Mouse (Mus musculus) G1E (cell line): Measurements from ENCODE around the gene Btd. TPM values are rescaled to one million over a fixed set of nuclear protein-coding genes. Genes with fewer than 3 reads are reported as not detected.

ENCODE experiments used
- ATAC-seq: 2 replicates; pipeline ENCODE4 v1.8.0; 2016; ENCODE audit warnings: mild to moderate bottlenecking; ENCODE audit not compliant: insufficient number of reproducible peaks, poor library complexity, low FRiP score, severe bottlenecking; ENCODE audit errors: extremely low read depth
- DNase-seq: peaks from one replicate; pipeline ENCODE4 v3.0.0; 2012; ENCODE audit warnings: low spot score
- H3K27me3 ChIP-seq: 2 replicates; pipeline ENCODE4 v1.6.1; 2012; ENCODE audit warnings: mild to moderate bottlenecking, low read length, inconsistent platforms; ENCODE audit not compliant: insufficient read depth
- H3K36me3 ChIP-seq: replicated peaks from 2 replicates; pipeline ENCODE3; 2012; ENCODE audit warnings: mild to moderate bottlenecking, inconsistent platforms
- H3K4me1 ChIP-seq: 2 replicates; pipeline ENCODE4 v1.6.1; 2012; ENCODE audit warnings: low read depth, low read length, inconsistent platforms, mixed read lengths; ENCODE audit not compliant: insufficient read depth
- H3K4me3 ChIP-seq: 2 replicates; pipeline ENCODE4 v1.5.1; 2012; ENCODE audit warnings: low read depth, mild to moderate bottlenecking, inconsistent platforms, low read length, moderate library complexity, mixed read lengths
- H3K9me3 ChIP-seq: replicated peaks from 2 replicates; pipeline ENCODE4 v1.6.1; 2012; ENCODE audit warnings: inconsistent platforms
- CTCF ChIP-seq: IDR thresholded peaks from 2 replicates; pipeline ENCODE4 v1.5.1; 2012; ENCODE audit warnings: low read depth, low read length, inconsistent platforms, mixed read lengths
- GATA1 ChIP-seq: IDR thresholded peaks from 2 replicates; pipeline ENCODE4 v1.6.1; 2012; ENCODE audit warnings: borderline replicate concordance, low read length, inconsistent platforms, mixed read lengths
- GATA2 ChIP-seq: IDR thresholded peaks from 2 replicates; pipeline ENCODE4 v1.6.1; 2012; ENCODE audit warnings: low read depth, low read length, inconsistent platforms, borderline replicate concordance
- POLR2AphosphoS5 ChIP-seq: IDR thresholded peaks from 2 replicates; pipeline ENCODE4 v1.6.1; 2012; ENCODE audit warnings: low read depth, low read length, inconsistent platforms; ENCODE audit not compliant: insufficient replicate concordance
- TAL1 ChIP-seq: conservative IDR thresholded peaks from 2 replicates; pipeline ENCODE4 v1.6.1; 2012; ENCODE audit warnings: low read depth, low read length, inconsistent platforms, mixed read lengths
- polyA plus RNA-seq: library from polyadenylated mRNA; stranded (reverse); fragments of >175 nt; gene quantifications from 2 replicates; pipeline ENCODE4 v1.2.3, GENCODE M21; 2012
- total RNA-seq, 2 experiments: library from RNA; stranded (forward) in 1 of 2; stranded (reverse) in 1 of 2; fragments of 200-1000 nt in 1 of 2; fragments of >200 nt in 1 of 2; fragmentation: Nextera tagmentation in 1 of 2; gene quantifications; 2 replicates each; pipeline ENCODE4 v1.2.3; 2014 to 2017

Gene Btd
- total and polyA plus RNA-seq, 3 experiments, result 4.2 to 17.1 (median 14.7) TPM

DNA sequence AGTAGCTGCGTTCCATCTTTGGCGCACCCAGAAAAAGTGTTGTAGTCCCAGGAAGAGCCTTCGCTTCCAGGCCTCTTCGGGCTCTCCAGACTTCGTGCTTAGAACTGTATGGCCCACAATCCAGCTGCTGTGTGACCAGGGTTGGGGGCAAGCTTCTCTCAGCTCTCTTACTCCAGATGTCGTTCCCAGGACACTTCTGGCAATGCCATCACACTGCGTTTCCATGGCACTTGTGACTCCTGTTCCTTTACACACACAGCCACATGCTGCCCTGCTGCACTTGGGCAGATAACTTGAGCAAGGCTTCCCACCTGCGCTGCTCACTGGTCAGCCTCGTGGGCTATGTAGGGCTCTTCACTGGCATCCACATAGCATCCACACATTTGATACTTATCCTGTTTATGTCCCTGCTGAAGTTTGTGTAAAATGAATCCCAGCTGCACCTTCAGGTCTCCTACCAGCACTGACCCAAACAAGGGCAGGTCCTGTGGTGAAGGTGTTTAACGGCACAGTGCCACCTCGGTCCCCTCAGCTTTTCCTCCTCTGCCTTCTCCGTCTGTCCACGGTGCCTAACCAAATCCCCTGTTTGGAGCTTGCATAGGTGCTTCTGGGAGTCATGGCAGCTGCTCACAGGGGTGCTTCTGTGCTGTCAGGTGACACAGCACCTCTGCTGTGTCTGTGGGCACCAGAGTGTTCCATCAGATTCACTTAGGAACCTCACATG lies 22.7 kb downstream of the Btd start:
- no peak for DNase-seq
- Histone ChIP-seq H3K4me1 (peaks cover 56% of the 10 kb centered on the region), H3K4me3 (no peak overlapping the region; the same call in 1 of the 2 replicates), H3K9me3 (no peaks in the 10 kb centered on the region; the same call in 1 of the 2 replicates), H3K27me3 (no peaks in the 10 kb centered on the region), H3K36me3 (peaks cover 55% of the 10 kb centered on the region)
- ATAC-seq, result no peak
- TF ChIP-seq GATA1 (no peak), POLR2AphosphoS5 (no peak), GATA2 (no peak), CTCF (no peak), TAL1 (no peak)

DNA sequence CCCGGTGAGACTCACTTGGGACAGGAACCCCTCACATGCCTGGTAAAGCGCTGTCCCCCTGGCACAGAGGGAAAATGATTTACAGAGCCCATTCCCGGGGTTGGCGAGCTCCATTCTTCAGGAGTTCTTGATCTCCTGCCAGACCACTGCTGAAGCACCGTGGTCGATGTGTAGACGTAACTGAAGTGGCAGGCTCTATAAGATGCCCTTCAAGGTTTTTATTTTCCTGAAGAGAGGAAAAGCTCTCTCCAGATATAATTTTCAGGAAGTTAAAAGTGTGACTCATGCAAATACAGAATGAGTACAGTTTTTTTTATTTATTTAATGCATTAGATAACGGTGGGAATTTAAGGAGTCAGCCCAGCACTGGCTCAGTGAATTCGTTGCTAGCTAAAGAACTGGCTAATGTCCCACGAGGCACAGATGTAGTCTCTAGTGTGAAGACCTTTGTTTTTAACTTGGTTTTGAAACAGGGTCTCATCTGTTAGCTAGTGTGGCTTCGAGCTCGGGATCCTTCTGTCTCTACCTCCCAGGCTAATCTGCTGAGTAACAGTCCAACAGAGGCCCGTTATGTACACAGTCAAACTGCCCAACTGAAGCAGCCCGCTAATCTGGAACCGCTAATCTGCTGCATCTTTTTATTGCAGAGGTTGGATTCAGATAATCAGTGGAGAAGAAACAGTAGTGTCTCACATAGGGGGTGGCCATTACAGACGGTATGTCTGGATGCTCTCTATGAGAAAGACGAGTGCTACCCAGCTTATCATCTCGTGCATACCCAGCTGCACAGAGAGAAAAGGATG lies 23.5 kb downstream of the Btd start:
- Histone ChIP-seq H3K4me1 (peaks cover 52% of the 10 kb centered on the region), H3K4me3 (no peak overlapping the region; the same call in 1 of the 2 replicates), H3K36me3 (peaks cover 58% of the 10 kb centered on the region), H3K27me3 (no peaks in the 10 kb centered on the region), H3K9me3 (no peaks in the 10 kb centered on the region; the same call in 1 of the 2 replicates)
- peak; percentile 67 for ATAC-seq
- DNase-seq, result peak; percentile 44
- TF ChIP-seq TAL1 (no peak), GATA2 (no peak), CTCF (no peak)

- ATAC-seq (peak; percentile 40), DNase-seq (peak; percentile 64)
- Histone ChIP-seq H3K36me3 (peaks cover 59% of the 10 kb centered on the region), H3K27me3 (no peaks in the 10 kb centered on the region), H3K4me1 (peaks cover 50% of the 10 kb centered on the region), H3K9me3 (no peaks in the 10 kb centered on the region; the same call in 1 of the 2 replicates), H3K4me3 (peak overlapping the region; percentile 10; the same call in 1 of the 2 replicates)
- TF ChIP-seq TAL1 (no peak), CTCF (no peak), GATA1 (no peak), POLR2AphosphoS5 (no peak), GATA2 (no peak)
Measured at GRCm38 (mm10) chr14:31664903-31665565, 24.2 kb downstream of the Btd start.

GRCm38 (mm10) chr14:31665566-31665940 lies 24.7 kb downstream of the Btd start:
- DNase-seq, result no peak
- Histone ChIP-seq H3K4me1 (peaks cover 47% of the 10 kb centered on the region), H3K9me3 (no peaks in the 10 kb centered on the region; the same call in 1 of the 2 replicates), H3K27me3 (no peaks in the 10 kb centered on the region), H3K36me3 (peaks cover 59% of the 10 kb centered on the region), H3K4me3 (no peak overlapping the region; the same call in 1 of the 2 replicates)
- no peak for ATAC-seq
- no peak for TF ChIP-seq GATA2
- TF ChIP-seq TAL1, result no peak
- TF ChIP-seq CTCF, result no peak
- no peak for TF ChIP-seq GATA1
- TF ChIP-seq POLR2AphosphoS5, result no peak

DNA sequence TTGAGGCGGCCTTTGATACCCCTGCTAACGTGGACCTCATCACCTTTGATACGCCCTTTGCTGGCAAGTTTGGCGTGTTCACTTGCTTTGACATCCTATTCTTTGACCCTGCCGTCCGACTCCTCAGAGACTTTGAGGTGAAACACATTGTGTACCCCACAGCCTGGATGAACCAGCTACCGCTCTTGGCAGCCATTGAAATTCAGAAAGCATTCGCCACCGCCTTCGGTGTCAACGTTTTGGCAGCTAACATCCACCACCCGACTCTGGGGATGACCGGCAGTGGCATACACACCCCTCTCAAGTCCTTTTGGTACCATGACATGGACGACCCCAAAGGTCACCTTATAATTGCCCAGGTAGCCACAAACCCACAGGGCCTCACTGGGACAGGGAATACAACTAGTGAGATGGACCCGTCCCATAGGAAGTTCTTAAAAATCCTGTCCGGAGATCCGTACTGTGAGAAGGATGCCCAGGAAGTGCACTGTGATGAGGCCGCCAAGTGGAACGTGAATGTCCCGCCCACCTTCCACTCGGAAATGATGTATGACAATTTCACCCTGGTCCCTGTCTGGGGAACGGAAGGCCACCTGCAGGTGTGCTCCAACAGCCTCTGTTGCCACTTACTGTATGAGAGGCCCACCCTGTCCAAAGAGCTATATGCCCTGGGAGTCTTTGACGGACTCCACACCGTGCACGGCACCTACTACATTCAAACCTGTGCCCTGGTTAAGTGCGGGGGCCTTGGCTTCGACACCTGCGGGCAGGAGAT lies 26.3 kb downstream of the Btd start:
- no peak for TF ChIP-seq GATA2
- no peak for TF ChIP-seq POLR2AphosphoS5
- TF ChIP-seq GATA1, result no peak
- TF ChIP-seq CTCF, result no peak
- no peak for TF ChIP-seq TAL1
- Histone ChIP-seq H3K4me3 (no peak overlapping the region), H3K36me3 (peaks cover 51% of the 10 kb centered on the region), H3K27me3 (no peaks in the 10 kb centered on the region), H3K9me3 (no peaks in the 10 kb centered on the region; the same call in 1 of the 2 replicates), H3K4me1 (peaks cover 48% of the 10 kb centered on the region)
- ATAC-seq (no peak), DNase-seq (no peak)
